Mouse (Mus musculus): Measurements from ENCODE around the gene Ldhc. TPM values are rescaled to one million over a fixed set of nuclear protein-coding genes. Genes with fewer than 3 reads are reported as not detected.

Gene Ldhc
- 0.74 TPM for polyA plus RNA-seq (2014; fragmentation: Illumina TruSeq; extraction: RNeasy Lipid Tissue Mini Kit (QIAGEN cat#74804))

GRCm38 (mm10) chr7:46860996-46861395, at the start of gene Ldhc:
Gene Ldhc (plus strand): TSS chr7:46861203.

DNA sequence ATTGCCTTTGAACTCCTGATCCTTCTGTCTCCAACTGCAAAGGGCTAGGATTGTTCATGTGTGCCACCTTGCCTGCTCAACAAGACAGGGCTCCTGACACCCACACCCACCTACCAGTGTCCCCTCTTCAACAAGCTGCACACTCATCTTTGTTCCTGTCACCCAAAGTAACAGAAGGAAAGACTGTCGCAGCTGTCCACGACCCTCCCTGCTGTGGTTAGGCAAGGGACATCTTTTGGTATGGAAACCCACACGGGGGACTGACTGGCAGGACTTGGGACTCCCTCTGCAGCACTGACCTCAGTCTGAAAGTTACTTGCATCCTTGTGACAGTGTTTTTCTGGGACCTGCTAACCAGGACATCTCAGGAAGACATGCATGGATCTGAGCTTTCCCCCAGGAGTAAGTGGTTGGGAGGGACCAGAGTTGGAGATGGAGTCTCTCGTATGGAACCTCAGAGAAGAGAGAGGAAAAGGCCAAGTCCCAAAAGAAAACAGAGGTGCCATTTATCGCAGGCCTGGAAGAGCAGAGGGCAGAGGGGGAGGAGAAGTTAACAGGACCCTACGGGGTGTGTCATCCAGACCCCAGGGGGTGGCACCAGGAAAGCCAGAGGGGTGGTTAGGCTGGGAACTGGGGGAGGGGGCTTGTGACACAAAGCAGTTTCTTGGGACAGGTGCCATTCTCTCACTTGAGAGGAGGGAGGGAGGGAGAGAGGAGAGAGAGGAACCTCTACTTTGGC, 20.0 kb upstream of the Ldhc start, which contains the start of gene Ldha:
Gene Ldha, plus strand, starts transcription at position 689 of the 739 bp plus-strand sequence.

GRCm38 (mm10) chr7:46919551-46920176, 58.7 kb downstream of the Ldhc start, which contains the start of gene Tsg101:
Gene Tsg101 (minus strand): TSS chr7:46919969.

Other genes with a start within 250 kb of the Ldhc start
- 1.7 TPM for gene Sergef, start 221.4 kb upstream of the Ldhc start, polyA plus RNA-seq (2014; fragmentation: Illumina TruSeq; extraction: RNeasy Lipid Tissue Mini Kit (QIAGEN cat#74804))
- gene Tph1, start 188.7 kb upstream of the Ldhc start, polyA plus RNA-seq (2014; fragmentation: Illumina TruSeq; extraction: RNeasy Lipid Tissue Mini Kit (QIAGEN cat#74804)): 0.60 TPM
- 8.5 TPM for gene Saal1, start 150.5 kb upstream of the Ldhc start, polyA plus RNA-seq (2014; fragmentation: Illumina TruSeq; extraction: RNeasy Lipid Tissue Mini Kit (QIAGEN cat#74804))
- gene Saa3, start 145.5 kb upstream of the Ldhc start, polyA plus RNA-seq (2014; fragmentation: Illumina TruSeq; extraction: RNeasy Lipid Tissue Mini Kit (QIAGEN cat#74804)): 1.9 TPM
- not detected for gene Saa4, start 128.6 kb upstream of the Ldhc start, polyA plus RNA-seq (2014; fragmentation: Illumina TruSeq; extraction: RNeasy Lipid Tissue Mini Kit (QIAGEN cat#74804))
- not detected for gene Saa1, start 118.2 kb upstream of the Ldhc start, polyA plus RNA-seq (2014; fragmentation: Illumina TruSeq; extraction: RNeasy Lipid Tissue Mini Kit (QIAGEN cat#74804))
- gene Saa2, start 109.4 kb upstream of the Ldhc start, polyA plus RNA-seq (2014; fragmentation: Illumina TruSeq; extraction: RNeasy Lipid Tissue Mini Kit (QIAGEN cat#74804)): not detected
- 24.9 TPM for gene Hps5, start 65.1 kb upstream of the Ldhc start, polyA plus RNA-seq (2014; fragmentation: Illumina TruSeq; extraction: RNeasy Lipid Tissue Mini Kit (QIAGEN cat#74804))
- gene Gtf2h1, start 65.1 kb upstream of the Ldhc start, polyA plus RNA-seq (2014; fragmentation: Illumina TruSeq; extraction: RNeasy Lipid Tissue Mini Kit (QIAGEN cat#74804)): 86.2 TPM
- 106 TPM for gene Ldha, start 19.7 kb upstream of the Ldhc start, polyA plus RNA-seq (2014; fragmentation: Illumina TruSeq; extraction: RNeasy Lipid Tissue Mini Kit (QIAGEN cat#74804))
- gene Tsg101, start 58.8 kb downstream of the Ldhc start, polyA plus RNA-seq (2014; fragmentation: Illumina TruSeq; extraction: RNeasy Lipid Tissue Mini Kit (QIAGEN cat#74804)): 346 TPM
- gene Uevld, start 97.3 kb downstream of the Ldhc start, polyA plus RNA-seq (2014; fragmentation: Illumina TruSeq; extraction: RNeasy Lipid Tissue Mini Kit (QIAGEN cat#74804)): 41.9 TPM
- gene Gm9999, start 122.4 kb downstream of the Ldhc start, polyA plus RNA-seq (2014; fragmentation: Illumina TruSeq; extraction: RNeasy Lipid Tissue Mini Kit (QIAGEN cat#74804)): not detected
- 73.8 TPM for gene Spty2d1, start 147.2 kb downstream of the Ldhc start, polyA plus RNA-seq (2014; fragmentation: Illumina TruSeq; extraction: RNeasy Lipid Tissue Mini Kit (QIAGEN cat#74804))
- 16.7 TPM for gene Tmem86a, start 189.4 kb downstream of the Ldhc start, polyA plus RNA-seq (2014; fragmentation: Illumina TruSeq; extraction: RNeasy Lipid Tissue Mini Kit (QIAGEN cat#74804))